Mouse (Mus musculus) embryonic facial prominence, embryonic 14.5 days (tissue): ENCODE measurements around the gene Rtl8b. TPM values are rescaled to one million over a fixed set of nuclear protein-coding genes. Genes with fewer than 3 reads are reported as not detected.
"Not testable (repeated sequence)": the region's sequence is repeated elsewhere in the genome, so short reads cannot be mapped to it uniquely, and the experiment has no call there.

Source experiments
- ATAC-seq: fragments of 200-750 bp; cut with Nextera tagmentation; 2 replicates; pipeline ENCODE4 v1.8.0; 2017; ENCODE audit warnings: low read depth, moderate number of reproducible peaks, moderate TSS enrichment
- DNase-seq: peaks from one replicate; pipeline ENCODE4 v3.0.0-alpha.2; 2015; ENCODE audit warnings: low spot score
- H3K27ac ChIP-seq: fragments of 300-500 bp; sonication (generic); replicated peaks from 2 replicates; pipeline ENCODE4 v1.5.1; 2014; ENCODE audit warnings: low read depth, mild to moderate bottlenecking, low read length, moderate library complexity
- H3K27me3 ChIP-seq: fragments of 300-500 bp; sonication (generic); replicated peaks from 2 replicates; pipeline ENCODE4 v1.6.1; 2014; ENCODE audit warnings: low read length; ENCODE audit not compliant: control insufficient read depth, insufficient read depth
- H3K36me3 ChIP-seq: fragments of 300-500 bp; sonication (generic); 2 replicates; pipeline ENCODE4 v1.6.1; 2014; ENCODE audit warnings: low read length, mixed read lengths; ENCODE audit not compliant: control insufficient read depth, insufficient read depth
- H3K4me1 ChIP-seq: fragments of 300-500 bp; sonication (generic); 2 replicates; pipeline ENCODE4 v1.6.1; 2014; ENCODE audit warnings: antibody characterized with exemption, low read length; ENCODE audit not compliant: control insufficient read depth, insufficient read depth
- H3K4me2 ChIP-seq: fragments of 300-500 bp; sonication (generic); 2 replicates; pipeline ENCODE4 v1.6.1; 2014; ENCODE audit warnings: low read depth, mild to moderate bottlenecking, low read length, moderate library complexity, mixed read lengths
- H3K4me3 ChIP-seq: fragments of 300-500 bp; sonication (generic); 2 replicates; pipeline ENCODE4 v1.5.1; 2014; ENCODE audit warnings: low read depth, mild to moderate bottlenecking, low read length
- H3K9ac ChIP-seq: fragments of 300-500 bp; sonication (generic); 2 replicates; pipeline ENCODE4 v1.6.1; 2014; ENCODE audit warnings: low read depth, mild to moderate bottlenecking, low read length, moderate library complexity, mixed read lengths
- H3K9me3 ChIP-seq: fragments of 300-500 bp; sonication (generic); 2 replicates; pipeline ENCODE4 v1.6.1; 2016; ENCODE audit warnings: low read length; ENCODE audit not compliant: control insufficient read depth
- WGBS: fragments of 180-500 bp; shearing (Covaris S2); extraction: QIAGEN DNeasy Blood & Tissue Kit; methylation state at CpG from one replicate; pipeline ENCODE4 v1.1.7; 2014; 5-methylcytosine and 5-hydroxymethylcytosine counted together
- polyA plus RNA-seq: library from polyadenylated mRNA; unstranded; fragments of >200 nt; fragmentation: Nextera tagmentation; extraction: Ambion mirVana; gene quantifications from 2 replicates; pipeline ENCODE4 v1.2.1, GENCODE M21; 2014

The Rtl8b gene
- polyA plus RNA-seq, 1 experiment from 2014 or later, result 78.8 TPM

DNA sequence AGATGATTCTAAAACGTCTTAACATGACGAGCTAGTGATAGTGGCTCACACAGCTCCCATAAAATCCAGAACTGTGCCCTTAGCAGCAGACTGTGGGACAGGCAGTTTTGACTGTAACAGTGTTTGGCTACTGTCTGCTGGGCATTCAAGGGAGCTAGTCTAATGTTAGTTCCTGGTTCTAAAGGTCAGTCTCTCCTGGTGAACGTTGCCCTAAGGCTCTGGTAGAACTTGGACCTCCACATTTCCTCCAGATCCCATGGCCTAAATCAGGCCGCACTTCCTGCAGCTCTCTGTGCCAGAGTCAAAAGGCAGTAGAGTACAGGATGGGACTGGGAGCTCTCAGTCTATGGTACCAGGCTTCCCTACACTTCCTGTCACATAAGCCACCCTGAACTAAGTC is 14.5 kb upstream of the Rtl8b start:
- WGBS, result 70% methylated on average over 2 of the region's 4 CpGs
- not testable (repeated sequence) for ATAC-seq, H3K27me3 ChIP-seq, H3K9ac ChIP-seq, H3K4me2 ChIP-seq, H3K9me3 ChIP-seq, H3K4me1 ChIP-seq, H3K27ac ChIP-seq, DNase-seq, H3K36me3 ChIP-seq, H3K4me3 ChIP-seq

DNA sequence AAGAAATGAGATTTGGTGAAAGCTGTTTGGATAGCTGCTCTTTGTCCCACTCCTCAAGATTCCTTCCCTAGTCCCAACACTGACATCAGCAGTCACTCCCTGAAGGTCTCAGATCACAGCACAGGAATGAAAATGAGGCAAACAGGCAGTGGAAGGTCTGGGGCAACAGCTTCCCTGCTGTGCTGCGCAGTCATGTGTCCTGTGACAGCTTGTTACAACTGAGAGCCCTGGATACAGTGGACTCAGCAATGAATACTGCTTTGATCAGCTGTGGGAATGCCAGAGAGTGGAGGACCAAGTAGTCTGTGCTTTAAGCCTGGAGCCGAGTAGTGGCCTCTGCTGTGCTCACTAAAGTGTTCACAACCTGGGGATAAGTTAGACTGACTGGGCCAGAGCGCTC is 12.4 kb upstream of the Rtl8b start:
- DNase-seq, H3K4me1 ChIP-seq, H3K4me2 ChIP-seq, H3K9me3 ChIP-seq, H3K36me3 ChIP-seq, H3K9ac ChIP-seq, ATAC-seq, H3K4me3 ChIP-seq, H3K27me3 ChIP-seq, H3K27ac ChIP-seq: not testable (repeated sequence)
- 20% methylated on average over 1 of the region's 3 CpGs for WGBS

DNA sequence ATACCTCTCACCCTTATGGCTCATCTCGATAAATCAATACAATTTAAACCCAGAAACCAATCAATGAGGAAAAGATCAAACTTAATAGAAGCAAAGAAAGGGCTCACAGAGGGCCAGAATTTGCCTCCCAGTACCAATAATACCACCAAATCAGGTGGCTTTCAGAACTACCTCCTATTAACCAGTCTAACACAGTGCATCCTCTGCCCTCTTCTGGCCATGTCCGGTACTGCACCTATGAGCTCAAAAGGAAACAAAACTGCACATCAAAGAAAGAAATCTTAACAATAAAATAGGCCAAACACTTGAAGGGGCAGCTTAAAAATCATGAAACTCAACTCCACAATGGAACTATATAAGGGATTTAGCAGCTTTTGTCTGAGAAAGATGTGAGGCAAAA is 6.7 kb upstream of the Rtl8b start:
- H3K9me3 ChIP-seq, H3K4me3 ChIP-seq, H3K27me3 ChIP-seq, H3K4me1 ChIP-seq, ATAC-seq, DNase-seq, H3K27ac ChIP-seq, H3K4me2 ChIP-seq, H3K36me3 ChIP-seq, H3K9ac ChIP-seq: not testable (repeated sequence)
- 43% methylated on average over 2 of the region's 2 CpGs for WGBS

DNA sequence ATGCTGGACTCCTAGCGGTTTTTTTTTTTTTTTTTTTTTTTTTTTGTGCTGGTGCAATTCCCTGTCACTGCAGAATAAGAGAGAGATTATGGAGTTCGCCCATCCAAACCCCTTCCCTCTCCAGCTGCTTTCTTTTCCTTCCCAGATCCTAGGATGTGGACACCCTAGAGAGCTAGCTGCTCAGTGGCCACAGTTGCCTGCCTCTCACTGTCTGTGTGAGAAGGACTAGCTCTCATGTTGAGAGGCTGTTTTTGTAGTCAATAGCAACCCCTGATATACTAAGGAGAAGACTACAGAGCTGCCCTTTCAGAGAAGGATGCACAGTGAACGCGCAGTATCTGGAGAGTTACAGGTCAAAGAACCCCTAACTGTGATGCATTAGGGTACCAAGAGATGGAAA is 488 bp upstream of the Rtl8b start:
- peak overlapping the region; percentile 33 for H3K27ac ChIP-seq
- H3K27me3 ChIP-seq, H3K9me3 ChIP-seq, DNase-seq, H3K36me3 ChIP-seq, H3K4me1 ChIP-seq, ATAC-seq: not testable (repeated sequence)
- H3K4me2 ChIP-seq, result peak overlapping the region; percentile 43
- peak overlapping the region; percentile 52; the same call in 1 of the 2 replicates for H3K9ac ChIP-seq
- WGBS, result 24% methylated on average over 4 of the region's 4 CpGs
- H3K4me3 ChIP-seq, result peak overlapping the region; percentile 33

DNA sequence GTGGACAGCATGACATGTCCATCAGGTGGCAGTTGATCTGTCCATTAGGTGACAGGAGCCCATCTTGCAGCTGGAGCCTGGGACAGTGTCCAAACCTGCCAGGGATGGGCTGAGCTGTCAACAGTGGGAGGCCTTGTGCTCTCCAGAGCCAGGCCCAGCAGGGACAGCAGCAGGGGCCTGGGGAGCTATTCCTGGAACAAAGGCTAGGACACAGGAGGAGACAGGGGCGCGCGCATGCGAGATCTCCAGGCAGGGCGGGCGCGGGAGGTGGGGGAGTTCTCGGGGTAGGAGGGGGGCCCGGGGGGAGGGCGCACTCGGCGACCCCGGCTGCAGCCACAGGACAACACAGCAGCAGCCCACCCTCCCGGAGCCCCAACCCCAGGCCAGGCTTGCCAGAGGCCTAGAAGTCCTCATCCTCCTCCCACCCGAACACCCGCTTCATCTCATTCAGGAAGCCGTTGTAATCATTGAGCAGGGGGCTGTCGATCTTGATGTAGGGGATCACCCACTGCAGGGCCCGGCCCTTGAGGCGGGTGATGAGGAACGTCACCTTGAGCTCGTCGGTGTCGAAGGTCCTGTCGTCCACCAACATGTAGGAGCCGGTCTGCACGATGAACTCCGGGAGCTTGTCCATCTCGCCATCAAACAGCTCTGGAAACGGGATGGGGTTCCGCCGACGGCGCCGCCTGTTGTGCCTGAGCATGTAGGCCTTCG is 494 bp downstream of the Rtl8b start:
- peak overlapping the region; percentile 32; the same call in 1 of the 2 replicates for H3K4me2 ChIP-seq
- not testable (repeated sequence) for H3K36me3 ChIP-seq

DNA sequence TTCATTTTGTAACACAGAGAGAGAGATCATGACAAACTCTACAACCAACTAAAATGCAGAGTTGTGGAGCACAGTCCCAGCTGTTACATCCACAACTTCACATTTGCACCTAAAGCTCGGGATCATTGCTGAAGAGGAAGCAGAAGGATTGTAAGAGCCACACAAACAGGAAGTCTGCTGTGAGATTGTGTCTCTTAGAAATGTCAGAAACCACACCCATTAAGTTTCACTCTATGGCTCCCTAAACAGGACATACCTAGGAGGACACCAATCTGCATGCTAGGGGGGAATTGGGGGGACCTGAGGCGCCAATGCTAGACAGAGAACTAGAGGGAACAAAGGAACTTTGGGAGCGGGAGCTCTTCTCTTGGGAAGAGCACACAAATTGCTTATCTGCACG is 17.3 kb downstream of the Rtl8b start:
- not testable (repeated sequence) for H3K27me3 ChIP-seq, H3K9ac ChIP-seq, DNase-seq, H3K4me1 ChIP-seq, H3K4me2 ChIP-seq, H3K36me3 ChIP-seq, H3K27ac ChIP-seq, H3K9me3 ChIP-seq, H3K4me3 ChIP-seq, ATAC-seq
- WGBS, result 71% methylated on average over 4 of the region's 4 CpGs

More for the DNA sequence above, 494 bp downstream of the Rtl8b start:
- ATAC-seq, result peak; percentile 54
- not testable (repeated sequence) for H3K4me1 ChIP-seq, H3K27me3 ChIP-seq, H3K9me3 ChIP-seq, H3K27ac ChIP-seq, DNase-seq
- Histone ChIP-seq H3K9ac (0 out of 2 replicates have a peak overlapping the region, but pooled peaks have one; percentile 35), H3K4me3 (peak overlapping the region; percentile 33)
- WGBS, result no CpG with 5 or more reads among the region's 36 CpGs

- no peak for DNase-seq
- Histone ChIP-seq H3K9ac (no peak overlapping the region), H3K27me3 (no peaks in the 10 kb centered on the region), H3K36me3 (no peaks in the 10 kb centered on the region), H3K9me3 (no peaks in the 10 kb centered on the region), H3K4me3 (no peak overlapping the region), H3K4me1 (peaks cover 2% of the 10 kb centered on the region; the same call in 1 of the 2 replicates), H3K4me2 (no peak overlapping the region), H3K27ac (no peak overlapping the region)
- 71% methylated on average over 6 of the region's 6 CpGs for WGBS
- ATAC-seq, result no peak
Observed at GRCm38 (mm10) chrX:53645885-53646284, 24.3 kb downstream of the Rtl8b start.

DNA sequence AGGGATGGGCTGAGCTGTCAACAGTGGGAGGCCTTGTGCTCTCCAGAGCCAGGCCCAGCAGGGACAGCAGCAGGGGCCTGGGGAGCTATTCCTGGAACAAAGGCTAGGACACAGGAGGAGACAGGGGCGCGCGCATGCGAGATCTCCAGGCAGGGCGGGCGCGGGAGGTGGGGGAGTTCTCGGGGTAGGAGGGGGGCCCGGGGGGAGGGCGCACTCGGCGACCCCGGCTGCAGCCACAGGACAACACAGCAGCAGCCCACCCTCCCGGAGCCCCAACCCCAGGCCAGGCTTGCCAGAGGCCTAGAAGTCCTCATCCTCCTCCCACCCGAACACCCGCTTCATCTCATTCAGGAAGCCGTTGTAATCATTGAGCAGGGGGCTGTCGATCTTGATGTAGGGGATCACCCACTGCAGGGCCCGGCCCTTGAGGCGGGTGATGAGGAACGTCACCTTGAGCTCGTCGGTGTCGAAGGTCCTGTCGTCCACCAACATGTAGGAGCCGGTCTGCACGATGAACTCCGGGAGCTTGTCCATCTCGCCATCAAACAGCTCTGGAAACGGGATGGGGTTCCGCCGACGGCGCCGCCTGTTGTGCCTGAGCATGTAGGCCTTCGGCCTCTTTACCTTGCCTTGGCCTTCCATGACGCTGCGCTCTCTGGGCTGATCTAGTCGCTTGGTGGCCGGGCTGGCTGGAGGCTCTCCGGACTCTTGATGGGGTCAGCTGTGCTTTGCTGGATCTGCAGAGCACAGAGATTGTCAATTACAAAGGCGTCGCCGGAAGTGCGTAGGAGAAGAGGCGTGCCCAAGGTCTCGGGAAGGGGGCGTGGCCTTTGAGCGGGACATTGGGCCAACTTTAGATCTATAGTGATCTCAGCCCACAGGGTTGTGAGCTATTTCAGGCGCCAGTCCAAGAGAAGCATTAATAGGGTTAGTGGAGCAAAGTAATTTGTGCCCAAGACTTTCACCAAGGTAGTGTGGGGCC is 26.9 kb downstream of the Rtl8b start, which contains the start of gene Rtl8a:
TSS of gene Rtl8a (minus strand) at position 703 of the 982 bp plus-strand sequence.
- WGBS, result 10% methylated on average over 9 of the region's 50 CpGs
- peak within 1 kb of the TSS; percentile 48; the same call in 1 of the 2 replicates for H3K27ac ChIP-seq
- not testable (repeated sequence) for H3K4me1 ChIP-seq

More for the DNA sequence above, 26.9 kb downstream of the Rtl8b start, which contains the start of gene Rtl8a:
- peak within 1 kb of the TSS; percentile 34 for H3K4me3 ChIP-seq
- not testable (repeated sequence) for H3K9me3 ChIP-seq, H3K27me3 ChIP-seq, H3K36me3 ChIP-seq
- DNase-seq (peak; percentile 91), ATAC-seq (peak; percentile 95)
- peak within 1 kb of the TSS; percentile 27; the same call in 1 of the 2 replicates for H3K9ac ChIP-seq
- H3K4me2 ChIP-seq, result peak within 1 kb of the TSS; percentile 46
